Mouse (Mus musculus) ES-E14 (cell line): Measurements from ENCODE around the gene Vat1.

Experiments used
- CHD2 ChIP-seq: IDR thresholded peaks from 2 replicates; pipeline ENCODE4 v1.6.1; 2014; ENCODE audit warnings: mild to moderate bottlenecking, low read depth, low read length, inconsistent platforms
- MAFK ChIP-seq: IDR thresholded peaks from 2 replicates; pipeline ENCODE4 v1.6.1; 2014; ENCODE audit warnings: mild to moderate bottlenecking, low read depth, low read length, inconsistent platforms; ENCODE audit not compliant: insufficient read depth
- ZC3H11A ChIP-seq: IDR thresholded peaks from 2 replicates; pipeline ENCODE4 v1.6.1; 2012; ENCODE audit warnings: low read depth, mild to moderate bottlenecking, inconsistent platforms, low read length, borderline replicate concordance
- ZNF384 ChIP-seq: IDR thresholded peaks from 2 replicates; pipeline ENCODE4 v1.6.1; 2012; ENCODE audit warnings: low read depth, low read length, inconsistent platforms

DNA sequence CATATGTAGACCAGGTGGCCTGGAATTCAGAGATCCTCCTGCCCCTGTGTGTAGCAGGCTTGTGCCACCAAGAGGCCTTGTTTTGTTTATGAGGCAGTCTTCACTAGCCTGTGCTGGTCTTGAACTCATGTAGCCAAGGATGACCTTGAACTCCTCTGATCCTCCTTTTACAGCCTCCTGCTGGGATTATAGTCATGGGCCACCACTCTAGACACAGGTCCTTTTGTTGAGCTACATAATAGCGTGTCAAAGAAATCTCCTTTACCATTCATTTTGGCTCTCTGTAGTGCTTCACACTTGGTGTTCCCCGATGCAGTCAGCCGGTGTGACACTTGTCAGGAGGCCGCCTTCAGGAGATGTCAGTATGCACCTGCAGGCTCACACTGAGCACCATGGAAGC is 29.1 kb downstream of the Vat1 start:
- TF ChIP-seq ZNF384 (no peak), MAFK (no peak), ZC3H11A (no peak), CHD2 (no peak)
